Mouse (Mus musculus): Measurements from ENCODE around the gene Ivl. TPM values are rescaled to one million over a fixed set of nuclear protein-coding genes. Genes with fewer than 3 reads are reported as not detected.

The Ivl gene
- polyA plus RNA-seq, 1 experiment from 2014 or later, result not detected

Other genes with a start within 250 kb of the Ivl start
- not detected in 2 replicates for gene Sprr2d, start 234.6 kb downstream of the Ivl start, polyA plus RNA-seq (2014; fragmentation: Nextera tagmentation; extraction: Ambion mirVana)
- gene Sprr2e, start 221.6 kb downstream of the Ivl start, polyA plus RNA-seq (2014; fragmentation: Nextera tagmentation; extraction: Ambion mirVana), result not detected in 2 replicates
- not detected in 2 replicates for gene Sprr2f, start 208.5 kb downstream of the Ivl start, polyA plus RNA-seq (2014; fragmentation: Nextera tagmentation; extraction: Ambion mirVana)
- gene Sprr2h, start 188.1 kb downstream of the Ivl start, polyA plus RNA-seq (2014; fragmentation: Nextera tagmentation; extraction: Ambion mirVana), result not detected in 2 replicates
- not detected in 2 replicates for gene Sprr2i, start 165.7 kb downstream of the Ivl start, polyA plus RNA-seq (2014; fragmentation: Nextera tagmentation; extraction: Ambion mirVana)
- not detected in 2 replicates for gene Sprr2j-ps, start 155.7 kb downstream of the Ivl start, polyA plus RNA-seq (2014; fragmentation: Nextera tagmentation; extraction: Ambion mirVana)
- gene Gm9774, start 144.3 kb downstream of the Ivl start, polyA plus RNA-seq (2014; fragmentation: Nextera tagmentation; extraction: Ambion mirVana), result 5.1 and 7.9 TPM in 2 replicates
- not detected in 2 replicates for gene Sprr2k, start 141.2 kb downstream of the Ivl start, polyA plus RNA-seq (2014; fragmentation: Nextera tagmentation; extraction: Ambion mirVana)
- not detected in 2 replicates for gene Sprr1b, start 134.9 kb downstream of the Ivl start, polyA plus RNA-seq (2014; fragmentation: Nextera tagmentation; extraction: Ambion mirVana)
- not detected in 2 replicates for gene Sprr3, start 115.0 kb downstream of the Ivl start, polyA plus RNA-seq (2014; fragmentation: Nextera tagmentation; extraction: Ambion mirVana)
- not detected in 2 replicates for gene Sprr1a, start 87.8 kb downstream of the Ivl start, polyA plus RNA-seq (2014; fragmentation: Nextera tagmentation; extraction: Ambion mirVana)
- gene Sprr4, start 73.2 kb downstream of the Ivl start, polyA plus RNA-seq (2014; fragmentation: Nextera tagmentation; extraction: Ambion mirVana), result not detected in 2 replicates
- gene 2310046K23Rik, start 39.2 kb downstream of the Ivl start, polyA plus RNA-seq (2014; fragmentation: Nextera tagmentation; extraction: Ambion mirVana), result not detected in 2 replicates
- not detected in 2 replicates for gene Smcp, start 15.3 kb upstream of the Ivl start, polyA plus RNA-seq (2014; fragmentation: Nextera tagmentation; extraction: Ambion mirVana)
- gene 2210017I01Rik, start 33.8 kb upstream of the Ivl start, polyA plus RNA-seq (2014; fragmentation: Nextera tagmentation; extraction: Ambion mirVana), result not detected in 2 replicates
- not detected in 2 replicates for gene Lce6a, start 47.9 kb upstream of the Ivl start, polyA plus RNA-seq (2014; fragmentation: Nextera tagmentation; extraction: Ambion mirVana)
- not detected in 2 replicates for gene Lce1a1, start 74.6 kb upstream of the Ivl start, polyA plus RNA-seq (2014; fragmentation: Nextera tagmentation; extraction: Ambion mirVana)
- not detected in 2 replicates for gene Lce1b, start 83.2 kb upstream of the Ivl start, polyA plus RNA-seq (2014; fragmentation: Nextera tagmentation; extraction: Ambion mirVana)
- gene Lce1a2, start 96.6 kb upstream of the Ivl start, polyA plus RNA-seq (2014; fragmentation: Nextera tagmentation; extraction: Ambion mirVana), result not detected in 2 replicates
- gene Lce1c, start 105.5 kb upstream of the Ivl start, polyA plus RNA-seq (2014; fragmentation: Nextera tagmentation; extraction: Ambion mirVana), result not detected in 2 replicates
- gene Lce1d, start 113.5 kb upstream of the Ivl start, polyA plus RNA-seq (2014; fragmentation: Nextera tagmentation; extraction: Ambion mirVana), result not detected in 2 replicates
- gene Lce1e, start 135.3 kb upstream of the Ivl start, polyA plus RNA-seq (2014; fragmentation: Nextera tagmentation; extraction: Ambion mirVana), result not detected in 2 replicates
- gene Lce1f, start 146.6 kb upstream of the Ivl start, polyA plus RNA-seq (2014; fragmentation: Nextera tagmentation; extraction: Ambion mirVana), result not detected in 2 replicates
- gene Gm38119, start 165.4 kb upstream of the Ivl start, polyA plus RNA-seq (2014; fragmentation: Nextera tagmentation; extraction: Ambion mirVana), result not detected in 2 replicates
- not detected in 2 replicates for gene Lce1g, start 178.6 kb upstream of the Ivl start, polyA plus RNA-seq (2014; fragmentation: Nextera tagmentation; extraction: Ambion mirVana)
- not detected in 2 replicates for gene Lce1h, start 191.3 kb upstream of the Ivl start, polyA plus RNA-seq (2014; fragmentation: Nextera tagmentation; extraction: Ambion mirVana)
- not detected in 2 replicates for gene Lce1i, start 205.2 kb upstream of the Ivl start, polyA plus RNA-seq (2014; fragmentation: Nextera tagmentation; extraction: Ambion mirVana)
- gene Lce1j, start 216.8 kb upstream of the Ivl start, polyA plus RNA-seq (2014; fragmentation: Nextera tagmentation; extraction: Ambion mirVana), result not detected in 2 replicates
- not detected in 2 replicates for gene Lce1k, start 234.2 kb upstream of the Ivl start, polyA plus RNA-seq (2014; fragmentation: Nextera tagmentation; extraction: Ambion mirVana)